Mouse (Mus musculus) embryonic stem cell, embryonic (primary cell): Measurements from ENCODE around the gene Dyrk3.

Experiments used
- CTCF ChIA-PET, 4 experiments: fragments of 300-600 bp in 2 of 4; fragments of 350-600 bp in 2 of 4; sonication (Branson Sonifier 250); formaldehyde crosslinking; loops; one replicate each; lab custom pipeline; 2022; ENCODE audit warnings: inconsistent platforms in 2 of 4; lab: Charles Lee
- POLR2A ChIA-PET, 4 experiments: fragments of 300-600 bp in 2 of 4; fragments of 350-600 bp in 2 of 4; sonication (Branson Sonifier 250); formaldehyde crosslinking; loops; one replicate each; lab custom pipeline; 2022; ENCODE audit warnings: antibody characterized with exemption in 4 of 4, inconsistent platforms in 1 of 4; lab: Charles Lee

Gene Dyrk3

GRCm38 (mm10) chr1:131085272-131085671 is 52.9 kb downstream of the Dyrk3 start:
- CTCF ChIA-PET: interaction anchor here in 1 of 4 experiments (0.6 to 0.9 kb wide), 2 partner anchors 113 to 207 kb away, joined by 3 read pairs; no protein-coding TSS in a partner anchor
- POLR2A ChIA-PET: interaction anchor here in 2 of 4 experiments (1.1 to 2.3 kb wide), 2 partner anchors 175 to 188 kb away, joined by 3 to 4 read pairs; no protein-coding TSS in a partner anchor

GRCm38 (mm10) chr1:131084289-131084688 is 53.9 kb downstream of the Dyrk3 start:
- CTCF ChIA-PET: interaction anchor here in 3 of 4 experiments (0.6 to 1.6 kb wide), 3 partner anchors 32 to 353 kb away, joined by 3 to 8 read pairs (median 4); no protein-coding TSS in a partner anchor
- POLR2A ChIA-PET: interaction anchor here in 1 of 4 experiments (1.1 kb wide), 1 partner anchor 189 kb away, joined by 3 read pairs; no protein-coding TSS in a partner anchor

- ChIA-PET POLR2A (no interaction called here), CTCF (interaction anchor here in 2 of 4 experiments (1.6 kb wide), 2 partner anchors 98 to 177 kb away, joined by 3 to 4 read pairs; no protein-coding TSS in a partner anchor)
These were observed 54.5 kb downstream of the Dyrk3 start for GRCm38 (mm10) chr1:131083609-131084008.

DNA sequence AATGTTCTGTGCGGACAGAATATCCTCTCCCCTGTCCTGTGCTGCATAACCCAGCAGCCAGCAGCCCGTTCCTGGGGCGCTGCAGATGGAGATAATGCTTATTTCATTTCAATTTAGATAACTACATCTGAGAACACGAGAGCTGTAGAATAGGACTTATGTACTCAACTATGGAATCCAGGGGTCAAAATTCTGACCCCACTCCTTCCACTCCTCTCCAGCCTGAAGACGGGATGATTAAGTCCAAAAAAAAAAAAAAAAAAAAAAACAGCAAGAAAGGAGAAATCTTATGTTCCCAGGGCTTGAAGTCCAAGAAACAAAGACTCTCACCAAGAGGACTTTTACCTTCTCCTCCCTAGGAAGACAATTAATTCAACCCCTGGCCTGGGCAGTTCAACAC is 55.0 kb downstream of the Dyrk3 start:
- ChIA-PET CTCF (interaction anchor here in 3 of 4 experiments (0.6 to 1.6 kb wide), 4 partner anchors 12 to 442 kb away, joined by 3 to 6 read pairs (median 4); no protein-coding TSS in a partner anchor), POLR2A (interaction anchor here in 1 of 4 experiments (0.7 kb wide), 1 partner anchor 170 kb away, joined by 4 read pairs; no protein-coding TSS in a partner anchor)

GRCm38 (mm10) chr1:131080686-131081085 is 57.5 kb downstream of the Dyrk3 start:
- ChIA-PET POLR2A (interaction anchor here in 1 of 4 experiments (0.7 kb wide), 1 partner anchor 172 kb away, joined by 4 read pairs; no protein-coding TSS in a partner anchor), CTCF (no interaction called here)

GRCm38 (mm10) chr1:131079762-131080161 is 58.4 kb downstream of the Dyrk3 start:
- ChIA-PET POLR2A (no interaction called here), CTCF (interaction anchor here in 1 of 4 experiments (0.7 to 0.8 kb wide), 2 partner anchors 30 to 299 kb away, joined by 3 read pairs; no protein-coding TSS in a partner anchor)

DNA sequence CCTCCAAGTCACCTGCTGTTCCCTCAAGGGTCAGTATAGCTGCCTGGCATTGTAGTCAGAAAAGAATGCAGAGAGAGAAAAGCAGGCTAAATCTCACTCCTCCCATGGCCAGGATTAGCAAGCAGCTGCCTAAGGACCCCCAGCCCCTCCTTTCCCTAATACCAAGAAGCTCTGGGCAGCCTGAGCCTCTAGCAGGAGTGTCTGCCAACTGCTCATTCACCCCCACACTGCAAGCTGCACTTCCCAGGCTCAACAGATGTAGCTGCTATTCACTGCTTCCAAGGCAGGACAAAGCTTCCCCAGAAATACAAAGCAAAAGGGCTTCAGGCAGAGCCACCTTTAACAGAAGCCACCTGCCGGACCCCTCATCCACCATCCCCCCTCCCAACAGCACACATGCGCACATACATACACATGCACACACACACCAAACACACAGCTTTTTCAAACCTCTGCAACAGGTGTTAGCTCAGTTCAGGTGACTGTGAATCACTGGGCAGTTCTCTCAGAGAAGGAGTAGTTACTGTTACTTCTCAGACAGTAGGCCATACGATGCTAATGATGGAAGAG is 59.3 kb downstream of the Dyrk3 start:
- POLR2A ChIA-PET: interaction anchor here in 1 of 4 experiments (0.9 to 1.1 kb wide), 2 partner anchors 11 to 363 kb away, joined by 3 read pairs; partner anchors contain the start of gene Gm29427
- CTCF ChIA-PET: no interaction called here
